Mouse (Mus musculus) brain, embryonic 18.5 days (tissue): ENCODE data around the gene Nos1.

ENCODE experiments used
- DNase-seq: peaks from one replicate; pipeline ENCODE4 v3.0.0-alpha.2; 2012; ENCODE audit warnings: low read depth, low spot score

Nos1 gene

GRCm38 (mm10) chr5:117898055-117898806, 117.4 kb downstream of the Nos1 start:
- DNase-seq = no peak

- DNase-seq = no peak
Observed at GRCm38 (mm10) chr5:117899361-117899760, 118.5 kb downstream of the Nos1 start.

- no peak for DNase-seq
Observed at GRCm38 (mm10) chr5:117900921-117901705, 120.3 kb downstream of the Nos1 start.

- DNase-seq = no peak
Observed at GRCm38 (mm10) chr5:117903534-117903933, 122.7 kb downstream of the Nos1 start.

GRCm38 (mm10) chr5:117905728-117906127, 124.9 kb downstream of the Nos1 start:
- no peak for DNase-seq

- no peak for DNase-seq
Observed at GRCm38 (mm10) chr5:117909524-117909923, 128.7 kb downstream of the Nos1 start.

- no peak for DNase-seq
Observed at GRCm38 (mm10) chr5:117916349-117916748, 135.5 kb downstream of the Nos1 start.

- no peak for DNase-seq
Observed at GRCm38 (mm10) chr5:117916906-117917305, 136.1 kb downstream of the Nos1 start.

- DNase-seq = no peak
Observed at GRCm38 (mm10) chr5:117921786-117922528, 141.1 kb downstream of the Nos1 start.

GRCm38 (mm10) chr5:117923688-117924087, 142.9 kb downstream of the Nos1 start:
- DNase-seq = no peak

- DNase-seq = no peak
Observed at GRCm38 (mm10) chr5:117928553-117928952, 147.7 kb downstream of the Nos1 start.

- no peak for DNase-seq
Observed at GRCm38 (mm10) chr5:117932222-117932621, 151.4 kb downstream of the Nos1 start.

- peak; percentile 55 for DNase-seq
Observed at GRCm38 (mm10) chr5:117932862-117933261, 152.0 kb downstream of the Nos1 start.

GRCm38 (mm10) chr5:117936346-117936745, 155.5 kb downstream of the Nos1 start:
- no peak for DNase-seq

- DNase-seq = no peak
Observed at GRCm38 (mm10) chr5:117937186-117937585, 156.4 kb downstream of the Nos1 start.

- DNase-seq = no peak
Observed at GRCm38 (mm10) chr5:117938182-117938581, 157.3 kb downstream of the Nos1 start.

GRCm38 (mm10) chr5:117939402-117939801, 158.6 kb downstream of the Nos1 start:
- DNase-seq = peak; percentile 50

- no peak for DNase-seq
Observed at GRCm38 (mm10) chr5:117941552-117941951, 160.7 kb downstream of the Nos1 start.

- DNase-seq = peak; percentile 18
Observed at GRCm38 (mm10) chr5:117946605-117947004, 165.8 kb downstream of the Nos1 start.

GRCm38 (mm10) chr5:117949393-117949792, 168.6 kb downstream of the Nos1 start:
- no peak for DNase-seq

GRCm38 (mm10) chr5:117953893-117954292, 173.1 kb downstream of the Nos1 start:
- DNase-seq = no peak

GRCm38 (mm10) chr5:117954429-117954828, 173.6 kb downstream of the Nos1 start:
- DNase-seq = no peak
